Mouse (Mus musculus) gastrocnemius, adult 8-10 months (tissue): ENCODE measurements around the gene Hmga2. TPM values are rescaled to one million over a fixed set of nuclear protein-coding genes. Genes with fewer than 3 reads are reported as not detected.
"Not testable (repeated sequence)": the region's sequence is repeated elsewhere in the genome, so short reads cannot be mapped to it uniquely, and the experiment has no call there.

Experiments used
- DNase-seq, 2 experiments: peaks; one replicate each; pipeline ENCODE4 v3.0.0; 2022; ENCODE audit warnings: low spot score in 2 of 2
- total RNA-seq, 4 experiments: library from RNA; stranded (reverse); gene quantifications; 2 replicates each; pipeline ENCODE4 v1.2.4; 2022

The Hmga2 gene
- total RNA-seq, 4 experiments from 2014 or later, result 0.07 to 0.17 (median 0.08) TPM; not detected in 1

DNA sequence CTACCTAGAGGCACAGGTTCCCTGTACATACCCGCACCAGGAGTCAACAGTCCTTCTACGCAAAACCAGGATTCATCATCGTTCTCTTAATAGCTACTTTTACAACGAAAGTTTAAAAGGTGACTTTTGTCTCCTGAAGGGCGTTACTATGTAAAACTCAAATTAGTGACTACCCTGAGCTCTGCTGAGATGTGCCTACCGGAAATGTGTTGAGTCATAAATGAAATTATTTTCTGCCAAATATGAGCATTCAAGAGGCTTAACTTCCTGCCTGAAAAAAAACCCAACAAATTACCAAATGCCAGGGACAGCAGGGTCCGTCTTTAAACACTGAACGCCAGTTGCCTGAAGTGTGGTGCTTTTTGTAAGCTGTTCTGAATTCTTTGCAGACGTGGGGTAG is 81.5 kb downstream of the Hmga2 start:
- no peak for DNase-seq

DNA sequence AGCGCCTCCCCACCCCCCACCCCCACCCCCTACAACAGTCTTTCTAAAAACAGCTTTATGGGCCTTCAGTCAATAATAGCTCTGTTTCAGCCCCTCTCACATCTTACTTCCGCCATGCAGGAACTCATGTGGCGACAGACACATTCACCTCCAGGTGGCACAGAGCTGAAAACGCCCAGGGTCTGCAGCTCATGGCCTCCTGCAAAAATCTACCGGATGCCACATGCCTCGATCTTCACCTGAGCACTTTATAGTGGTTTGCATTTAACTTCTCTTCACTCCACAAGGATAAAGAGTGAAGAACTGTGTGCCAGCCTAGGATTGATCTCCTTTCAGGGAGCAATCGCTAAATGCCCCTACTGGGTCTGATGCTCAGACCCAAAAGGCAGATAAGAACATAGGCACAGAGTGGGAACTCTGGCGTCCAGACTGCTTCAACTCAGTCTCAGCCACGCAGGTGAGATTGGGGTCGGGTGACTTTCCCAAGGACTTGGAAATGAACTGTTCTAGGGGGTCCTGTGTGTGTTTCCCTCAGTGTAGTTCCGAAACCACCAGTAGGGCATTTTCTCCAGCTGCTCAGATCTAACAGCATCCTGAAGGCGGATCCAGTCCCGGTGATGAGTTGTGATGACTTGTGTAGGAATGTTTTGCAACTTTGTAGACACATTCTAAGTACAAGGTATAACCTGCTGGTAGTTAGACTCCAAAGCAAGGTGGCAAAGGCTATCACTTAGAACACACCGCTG is 84.1 kb downstream of the Hmga2 start:
- no peak for DNase-seq

DNA sequence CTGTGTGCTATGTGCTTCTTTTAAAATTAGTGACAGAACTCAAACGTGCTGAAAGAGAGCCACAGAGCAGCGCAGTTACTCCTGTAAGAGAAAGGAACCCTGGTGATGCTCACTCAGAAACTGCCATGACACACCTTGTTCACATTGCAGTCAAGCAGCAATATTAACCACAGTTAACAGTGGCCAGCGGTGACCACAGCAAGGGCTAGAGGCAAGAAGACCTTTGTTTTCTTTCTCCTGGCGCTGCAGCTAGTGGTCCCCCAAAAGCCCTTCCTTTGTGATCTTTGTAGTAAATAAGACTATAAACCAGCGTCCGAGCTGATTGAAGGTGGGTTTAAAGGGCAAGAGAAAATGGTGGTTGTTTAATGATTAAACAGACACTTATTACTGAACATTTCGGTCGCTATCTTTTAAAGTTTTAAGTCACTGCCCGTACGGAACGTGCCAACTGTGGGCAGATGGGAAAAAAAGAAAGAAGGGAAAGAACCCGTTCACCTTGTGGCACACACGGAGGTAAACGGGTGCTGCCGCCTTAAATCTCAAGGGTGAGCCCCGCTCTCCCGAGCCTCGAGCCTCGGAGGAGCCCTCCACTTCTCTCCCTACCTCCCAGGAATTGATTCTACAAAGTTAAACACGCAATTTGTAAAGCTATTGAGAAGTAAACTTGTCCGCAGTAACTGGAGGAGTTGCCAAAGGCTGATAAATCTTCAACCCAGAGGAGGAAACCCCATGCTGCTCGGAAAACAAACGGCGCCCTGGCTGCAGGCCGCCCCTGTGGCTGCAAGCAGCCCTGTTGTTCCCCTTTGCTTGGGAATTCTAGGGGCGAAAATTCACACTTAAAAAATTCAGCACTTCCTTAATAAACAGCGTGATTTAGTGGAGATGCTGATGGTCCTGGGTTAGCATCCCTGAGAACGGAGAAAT is 85.1 kb downstream of the Hmga2 start:
- no peak for DNase-seq

DNA sequence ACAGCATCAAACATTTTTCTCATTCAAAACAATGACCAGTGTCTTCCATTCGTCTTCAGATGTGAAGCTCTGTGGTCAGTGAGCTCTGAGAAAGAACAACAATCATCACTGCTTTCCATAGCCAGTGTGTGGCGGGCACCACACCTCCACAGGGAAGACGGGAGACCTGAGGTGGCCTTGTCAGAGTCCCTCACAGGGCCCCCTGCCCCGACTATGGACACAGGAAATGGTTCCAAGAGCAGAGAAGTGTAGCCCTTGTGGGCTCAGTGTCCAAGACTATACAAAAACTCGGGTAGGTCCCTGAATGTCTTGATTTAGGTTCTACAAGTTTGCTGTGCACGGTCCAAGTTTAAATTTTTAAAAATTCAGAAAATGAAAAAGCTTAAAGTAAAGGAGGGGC is 86.6 kb downstream of the Hmga2 start:
- no peak for DNase-seq

DNA sequence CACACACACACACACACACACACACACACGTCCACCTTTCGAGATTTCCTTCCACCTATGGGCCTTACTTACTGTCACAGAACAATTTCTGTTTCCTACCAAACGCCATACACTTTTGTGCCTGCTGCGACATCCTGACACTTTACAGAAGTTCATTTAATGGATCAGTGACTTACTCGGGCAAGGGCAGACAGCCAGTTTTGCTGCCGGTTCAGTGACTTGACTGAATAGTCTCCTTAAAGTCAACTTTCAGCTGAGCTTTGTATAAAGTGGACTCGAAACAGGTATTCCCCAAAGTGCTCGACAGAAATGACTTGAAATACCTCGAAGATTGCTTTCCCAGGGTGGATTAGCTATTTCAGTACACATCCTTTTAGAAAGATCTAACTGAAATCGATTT is 87.3 kb downstream of the Hmga2 start:
- DNase-seq, result no peak

DNA sequence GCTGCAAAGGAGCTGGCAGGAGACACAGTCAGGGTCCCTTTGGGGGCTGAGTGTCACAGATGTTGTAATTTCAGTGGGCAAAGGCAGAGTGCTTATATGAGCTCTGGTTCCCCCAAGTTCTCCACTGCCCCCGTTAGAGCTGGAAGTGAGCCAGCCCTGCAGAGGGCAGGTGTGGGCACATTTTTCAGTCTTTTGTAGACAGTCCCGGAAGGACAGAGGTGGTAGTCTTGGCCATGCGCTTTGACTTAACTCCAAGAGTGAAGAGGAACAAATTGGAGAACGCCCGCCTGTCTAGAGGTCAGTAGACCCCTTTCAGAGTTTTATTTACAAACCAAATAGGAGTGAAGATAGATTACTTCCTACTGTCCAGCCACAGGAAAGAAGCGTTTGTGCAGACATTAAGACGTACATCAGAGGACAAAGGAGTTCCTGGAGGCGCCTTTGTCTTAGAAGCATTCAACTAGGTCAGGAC is 87.8 kb downstream of the Hmga2 start:
- no peak for DNase-seq

DNA sequence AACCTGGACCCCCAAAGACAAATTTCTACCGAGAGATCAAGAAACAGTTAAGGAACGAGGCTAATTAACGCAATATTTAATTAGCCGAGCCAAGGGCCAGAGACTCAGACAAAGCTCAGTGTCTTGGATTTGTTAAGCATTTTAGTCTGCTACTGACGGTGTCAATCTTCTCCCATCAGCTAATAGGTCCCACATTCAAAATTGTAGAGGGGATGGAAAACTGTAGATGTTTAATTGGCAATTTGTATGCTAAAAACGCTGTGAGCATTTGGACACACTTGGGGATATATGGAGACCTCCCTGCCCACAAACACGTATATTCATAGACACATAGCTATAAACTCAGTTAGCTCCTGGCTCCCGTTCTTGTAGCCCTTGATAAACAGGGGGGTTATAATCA is 89.2 kb downstream of the Hmga2 start:
- DNase-seq, result no peak

DNA sequence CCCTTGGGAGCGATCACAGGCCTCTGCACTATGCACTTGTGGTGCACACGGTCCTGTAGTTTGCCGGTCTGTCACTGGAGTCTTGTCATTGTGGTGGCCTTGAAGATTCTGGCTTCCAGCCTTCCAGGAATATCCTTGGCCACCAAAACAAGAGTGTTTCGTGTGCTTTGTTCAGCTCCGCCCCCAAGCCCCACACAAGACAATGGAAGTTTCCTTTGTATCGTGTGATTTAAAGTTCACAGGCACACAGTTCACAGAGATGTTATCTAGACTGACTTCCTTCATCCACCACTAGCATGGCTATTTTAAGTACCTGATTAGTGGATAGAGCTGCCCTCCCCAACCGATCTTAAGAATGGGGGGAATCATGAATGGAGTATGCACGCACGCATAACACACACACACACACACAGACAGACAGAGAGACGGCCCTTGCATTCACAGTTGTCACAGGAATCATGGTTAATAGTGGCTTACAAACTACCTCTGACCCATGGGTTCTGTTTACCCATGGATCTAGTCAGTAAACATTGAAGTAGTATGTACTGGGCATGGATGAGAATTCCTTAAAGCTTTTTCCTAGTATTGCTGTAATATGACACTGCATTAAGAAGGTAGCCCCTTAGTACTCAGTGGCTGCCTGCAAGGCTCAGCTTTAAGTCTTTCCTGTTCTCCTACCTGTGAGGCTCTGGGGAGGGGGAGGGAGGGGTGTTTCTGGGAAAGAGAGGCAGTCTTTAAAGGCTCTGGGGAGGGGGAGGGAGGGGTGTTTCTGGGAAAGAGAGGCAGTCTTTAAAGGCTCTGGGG is 91.3 kb downstream of the Hmga2 start:
- DNase-seq, result no peak

DNA sequence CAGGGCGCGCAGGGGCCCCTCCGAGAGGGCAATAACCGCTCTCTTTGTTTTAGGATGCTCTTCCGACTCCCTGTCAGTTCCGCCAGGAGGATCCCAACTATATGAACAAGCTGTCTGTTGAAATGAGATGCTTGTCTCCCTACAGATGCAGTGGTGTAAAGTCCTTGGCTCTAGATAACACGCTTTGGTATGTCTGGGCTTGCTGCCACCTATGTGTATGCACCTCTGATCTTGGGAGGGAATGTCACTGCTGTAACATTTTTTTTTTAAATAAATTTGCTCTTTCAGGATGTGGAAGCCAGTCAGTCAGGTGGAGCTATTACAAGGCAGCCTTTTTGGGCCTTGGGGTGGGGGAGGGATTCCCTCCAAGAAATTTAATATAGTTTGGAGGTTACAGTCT is 92.2 kb downstream of the Hmga2 start:
- no peak for DNase-seq

DNA sequence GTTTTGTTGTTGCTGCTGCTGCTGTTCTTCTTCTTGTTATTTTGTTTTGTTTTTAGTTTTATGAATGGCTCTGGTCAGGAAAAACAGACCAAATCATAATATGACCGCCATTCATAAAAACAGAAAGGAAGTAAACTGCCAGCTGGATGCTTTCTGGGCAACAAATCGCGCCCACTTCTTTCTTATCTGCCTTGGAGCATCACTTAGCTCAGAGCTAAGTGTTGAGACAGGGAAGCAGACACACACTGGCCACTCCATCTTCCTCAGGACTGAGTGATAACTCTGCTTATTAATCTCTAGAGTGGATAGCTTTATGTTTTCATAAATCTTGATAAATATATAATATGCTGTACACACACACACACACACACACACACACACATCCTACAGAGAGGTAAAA is 98.5 kb downstream of the Hmga2 start:
- no peak for DNase-seq

DNA sequence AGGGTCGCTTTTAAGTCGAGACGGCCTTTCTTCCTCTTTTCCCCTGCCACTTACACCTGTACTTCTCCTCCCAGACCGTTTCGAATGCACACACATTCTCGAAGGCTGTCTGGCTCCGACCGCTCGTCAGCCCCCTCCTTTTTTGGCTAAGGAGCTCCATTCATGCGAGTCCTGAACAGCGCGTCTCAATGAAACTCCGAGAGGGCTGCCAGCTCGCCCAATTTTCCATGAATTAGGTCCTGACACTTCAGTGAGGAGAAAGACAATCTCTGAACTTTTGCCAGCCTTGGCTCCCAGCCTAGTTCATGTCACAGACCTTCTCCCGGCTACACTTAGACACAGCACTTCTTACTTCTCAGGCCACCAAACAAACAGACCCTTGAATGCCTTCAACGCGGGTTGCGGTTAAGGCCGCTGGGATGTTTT is 98.9 kb downstream of the Hmga2 start:
- DNase-seq, result no peak

DNA sequence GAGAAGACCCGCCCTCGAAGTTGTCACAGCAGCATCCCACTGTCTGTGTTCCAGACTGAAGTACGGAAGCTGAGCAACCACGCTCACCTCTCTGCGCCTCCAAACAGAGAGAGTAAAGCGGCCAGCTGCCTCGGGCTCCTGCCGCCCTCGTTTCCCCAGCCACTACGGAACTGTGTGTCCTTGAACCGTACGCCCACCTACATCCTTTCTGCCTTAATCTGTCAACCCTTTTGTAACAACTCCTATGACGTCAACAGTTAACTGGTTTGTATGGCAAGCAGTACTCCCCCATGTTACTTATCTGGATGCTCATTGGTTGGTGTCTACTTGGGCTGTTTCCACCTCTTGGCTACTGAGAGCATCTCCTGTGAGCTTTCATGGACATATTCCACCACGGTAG is 100.8 kb downstream of the Hmga2 start:
- DNase-seq, result no peak

DNA sequence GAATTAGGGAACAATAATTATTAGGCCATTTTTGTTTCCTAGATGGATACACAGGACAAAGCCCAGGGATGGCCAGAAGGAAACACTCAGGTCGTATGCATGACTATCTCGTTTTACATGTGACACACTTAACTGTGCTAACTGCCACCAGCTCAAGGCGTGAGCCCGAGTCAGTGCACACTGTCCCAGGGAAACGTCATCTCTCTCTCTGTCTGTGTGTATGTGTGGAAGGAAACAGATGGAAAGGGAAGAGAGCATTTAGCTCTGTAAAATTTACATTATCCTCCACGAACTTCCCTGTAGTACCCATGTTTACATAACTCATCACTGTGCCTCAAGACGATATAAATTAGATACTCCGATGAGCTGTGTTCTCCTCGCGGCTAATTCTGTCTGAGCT is 105.1 kb downstream of the Hmga2 start:
- DNase-seq, result no peak

DNA sequence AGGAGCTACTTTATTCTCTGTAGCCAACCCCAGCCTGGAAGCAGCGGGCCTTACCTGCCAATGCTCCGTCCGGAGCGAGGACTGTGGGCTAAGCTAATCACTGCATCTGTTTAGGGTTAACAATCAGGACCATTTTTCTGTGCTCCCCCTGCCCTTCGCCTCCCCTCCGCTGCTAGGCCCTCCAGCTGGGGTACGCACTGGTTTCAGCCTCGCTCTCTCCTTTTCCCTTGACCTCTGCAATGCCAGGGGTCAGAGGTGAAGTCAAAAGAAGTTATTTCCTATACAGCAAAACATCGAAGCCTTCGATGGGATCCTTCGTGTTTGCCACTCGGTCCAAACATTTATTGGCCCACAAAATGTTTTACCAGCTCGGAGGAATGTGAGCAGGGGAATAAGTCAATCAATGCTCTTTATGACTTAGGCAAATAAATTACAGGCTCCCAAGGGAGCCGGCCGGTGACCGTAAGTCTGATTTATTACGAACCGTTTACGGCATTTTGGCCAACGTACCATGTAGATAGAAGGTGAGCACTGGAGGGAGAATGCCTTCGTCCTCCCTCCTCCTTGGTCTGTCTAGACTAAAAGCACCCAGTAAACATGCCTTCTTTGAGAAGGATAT is 107.0 kb downstream of the Hmga2 start:
- no peak for DNase-seq

DNA sequence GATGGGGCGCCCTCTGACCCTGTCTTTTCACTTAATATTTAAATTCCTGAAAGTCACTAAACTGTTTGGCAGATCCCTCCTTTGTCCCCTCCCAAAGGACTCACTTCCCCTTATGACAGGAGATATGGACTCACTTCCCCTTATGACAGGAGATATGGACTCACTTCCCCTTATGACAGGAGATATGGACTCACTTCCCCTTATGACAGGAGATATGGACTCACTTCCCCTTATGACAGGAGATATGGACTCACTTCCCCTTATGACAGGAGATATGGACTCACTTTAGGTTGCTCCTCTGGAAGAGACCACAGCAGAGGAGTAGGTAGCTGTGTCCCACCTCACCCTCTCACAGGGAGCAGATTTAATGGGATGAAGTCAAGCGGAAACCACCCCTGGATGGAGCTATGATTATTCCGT is 110.1 kb downstream of the Hmga2 start:
- DNase-seq, result not testable (repeated sequence)

DNA sequence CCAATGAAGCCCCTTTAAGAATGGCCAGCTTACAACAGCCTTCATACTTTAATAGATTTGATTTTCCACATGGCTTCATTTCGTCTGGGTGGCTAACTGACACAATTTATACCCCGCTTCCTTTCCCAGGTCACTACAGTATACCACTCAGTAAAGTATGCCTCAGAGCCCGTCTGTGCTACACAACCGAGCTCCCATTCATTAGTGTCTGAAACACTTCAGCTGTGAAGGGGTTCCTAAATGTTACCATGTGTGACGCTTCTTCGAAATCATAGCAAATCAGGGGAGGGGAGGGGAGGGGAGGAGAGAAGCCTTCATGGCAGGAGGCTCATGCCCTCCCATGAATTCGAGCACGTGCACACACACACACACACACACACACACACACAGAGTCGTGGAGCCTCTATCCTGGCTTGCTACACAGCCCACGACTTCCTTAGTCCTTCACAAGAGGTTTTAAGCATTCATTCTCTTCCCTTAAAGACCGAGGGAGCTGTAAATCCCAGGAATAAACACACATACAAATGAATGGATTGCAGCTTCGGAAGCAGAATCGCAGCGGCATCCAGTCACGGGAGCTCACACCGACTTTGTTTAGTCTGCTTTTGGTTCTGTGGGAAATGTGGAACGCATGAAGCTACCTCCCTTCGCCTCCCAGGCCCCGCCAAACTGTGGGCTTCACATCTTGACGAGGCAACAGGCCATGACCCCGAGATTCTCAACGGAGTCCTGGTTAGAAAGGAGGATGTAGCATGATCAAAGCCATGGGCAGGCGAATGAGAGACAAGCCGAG is 110.7 kb downstream of the Hmga2 start:
- no peak for DNase-seq

DNA sequence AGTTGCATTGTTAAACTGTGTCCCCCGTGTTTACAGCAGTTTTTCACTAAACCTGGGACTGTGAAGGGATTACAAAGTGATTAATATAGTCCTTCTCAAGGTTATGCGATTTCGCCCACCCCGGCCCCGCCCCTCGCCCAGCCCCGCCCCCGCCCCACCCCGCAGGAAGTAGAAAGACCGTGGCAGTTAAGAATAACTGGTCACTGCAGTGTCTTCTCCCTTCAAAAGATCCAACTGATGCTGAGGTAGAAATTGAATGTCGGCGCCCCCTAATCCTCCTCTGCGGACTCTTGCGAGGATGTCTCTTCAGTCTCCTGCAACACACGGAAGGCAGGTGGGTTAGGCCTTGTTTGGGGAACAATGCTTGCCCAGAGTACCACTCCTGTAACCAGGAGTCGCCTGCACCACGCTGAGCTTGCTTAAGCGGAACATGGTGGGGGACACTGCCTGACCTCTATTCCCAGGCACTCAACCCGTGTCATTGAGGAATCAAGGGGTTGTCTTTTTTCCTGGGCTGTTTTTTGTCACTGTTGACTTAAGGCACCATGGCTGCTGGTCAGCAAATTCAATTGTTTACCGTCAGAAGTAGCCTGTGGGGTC is 112.2 kb downstream of the Hmga2 start:
- no peak for DNase-seq

DNA sequence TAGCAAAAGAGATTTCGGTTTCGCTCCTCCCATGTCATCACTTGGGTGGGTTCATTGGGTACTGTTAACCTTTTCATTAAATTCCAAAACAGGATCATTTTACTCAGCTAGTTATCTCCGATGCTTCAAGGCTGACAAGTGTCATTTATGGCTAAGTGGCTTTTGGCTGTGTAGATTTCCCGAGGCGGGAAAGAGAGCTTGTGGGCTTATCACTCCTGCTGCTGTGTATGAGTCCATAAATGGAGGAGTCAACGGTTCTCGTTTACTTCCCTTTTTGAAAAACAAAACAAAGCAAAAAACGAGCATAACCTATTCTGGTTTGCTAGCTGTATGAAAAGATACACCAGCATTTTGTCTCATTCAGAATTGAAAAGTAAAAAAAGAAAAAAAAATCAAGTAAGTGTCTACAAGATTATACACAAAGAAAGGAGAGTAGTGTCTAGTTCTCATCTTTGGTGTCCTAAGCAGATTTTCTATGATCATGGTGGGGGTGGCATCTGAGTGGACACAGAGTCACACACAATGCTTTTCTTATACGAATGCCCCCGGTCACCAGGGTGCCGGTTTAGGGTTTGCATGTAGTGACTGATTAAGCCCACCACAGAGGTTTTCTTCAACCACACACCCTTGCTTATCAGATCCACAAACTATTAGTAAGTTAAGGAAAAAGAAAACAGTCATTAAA is 112.8 kb downstream of the Hmga2 start:
- not testable (repeated sequence) for DNase-seq

DNA sequence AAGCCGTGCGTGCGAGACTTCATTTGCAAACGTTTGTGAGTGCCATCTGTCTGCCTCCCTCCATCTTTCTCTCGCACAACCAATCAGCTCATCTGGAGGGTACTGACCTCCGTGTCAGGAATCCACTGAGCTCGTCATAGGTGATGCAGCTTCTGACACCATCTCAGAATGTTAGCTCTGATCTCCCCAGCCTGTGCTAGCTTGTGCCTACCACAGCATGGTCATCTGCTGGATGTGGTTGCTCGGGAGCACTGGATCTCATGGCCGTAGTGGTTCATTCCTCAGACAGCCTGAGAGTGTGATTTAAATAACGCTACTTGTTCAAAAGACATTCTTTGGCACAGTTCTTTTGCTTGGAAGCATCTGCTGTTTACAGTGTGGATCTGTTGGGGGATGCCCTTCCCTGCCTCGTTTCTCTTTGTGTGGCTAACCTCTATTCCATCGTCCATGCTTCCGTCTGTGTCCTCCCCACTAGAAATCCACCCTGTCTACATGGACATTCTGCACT is 121.7 kb downstream of the Hmga2 start:
- no peak for DNase-seq
